Mouse (Mus musculus) central nervous system, embryonic 11.5 days (tissue): ENCODE measurements around the gene Acnat1. TPM values are rescaled to one million over a fixed set of nuclear protein-coding genes. Genes with fewer than 3 reads are reported as not detected.

Source experiments
- polyA plus RNA-seq: library from polyadenylated mRNA; depleted of rRNA; stranded (reverse); fragments of >200 nt; gene quantifications from 2 replicates; pipeline ENCODE4 v1.2.3, GENCODE M21; 2012; rRNA removed

Gene Acnat1
- 0.07 TPM in 1 of 2 replicates, not detected in the other for polyA plus RNA-seq

GRCm38 (mm10) chr4:49473435-49474100 lies at the start of gene Acnat1:
TSS of gene Acnat1 (minus strand) at chr4:49473912.

GRCm38 (mm10) chr4:49520572-49521340 lies 47.0 kb upstream of the Acnat1 start, which contains the start of the genes Mrpl50 and Zfp189:
TSS of gene Mrpl50 (minus strand) at chr4:49521093.
TSS of gene Zfp189 (plus strand) at chr4:49521176.

DNA sequence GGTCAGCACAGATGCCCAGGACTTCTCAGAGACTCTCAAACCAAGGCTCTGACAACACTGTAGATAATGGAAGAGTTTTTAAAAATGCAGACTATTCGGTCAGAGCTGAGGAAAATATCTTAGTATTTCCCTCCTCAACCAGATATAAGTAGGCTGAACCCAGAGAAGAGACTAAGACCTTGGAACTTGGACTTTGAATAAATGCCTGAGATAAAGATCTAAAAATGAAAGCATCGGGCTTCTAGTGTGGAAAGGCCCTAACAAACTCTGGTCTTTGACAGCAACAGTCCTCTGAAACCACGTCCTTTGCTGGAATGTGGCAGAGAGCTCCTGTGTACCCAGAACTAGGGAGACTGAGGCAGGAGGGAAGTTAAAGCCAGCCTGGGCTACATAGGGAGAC lies 32.7 kb upstream of the Acnat1 start, which contains the start of gene Baat:
TSS of gene Baat (minus strand) at position 172 of the 400 bp plus-strand sequence.

GRCm38 (mm10) chr4:49407957-49408356 lies 65.8 kb downstream of the Acnat1 start, which contains the start of gene Acnat2:
TSS of gene Acnat2 (minus strand) at chr4:49408151.

Other genes starting within 250 kb of the Acnat1 start
- not detected in 2 replicates for gene Acnat2, start 65.8 kb downstream of the Acnat1 start, polyA plus RNA-seq
- gene Baat, start 32.6 kb upstream of the Acnat1 start, polyA plus RNA-seq, result 0.53 and 0.77 TPM in 2 replicates
- 36.0 and 46.3 TPM in 2 replicates for gene Mrpl50, start 47.2 kb upstream of the Acnat1 start, polyA plus RNA-seq
- gene Zfp189, start 47.3 kb upstream of the Acnat1 start, polyA plus RNA-seq, result 7.0 and 8.6 TPM in 2 replicates
- 0.84 and 1.3 TPM in 2 replicates for gene Aldob, start 75.6 kb upstream of the Acnat1 start, polyA plus RNA-seq
- gene Tmem246, start 124.0 kb upstream of the Acnat1 start, polyA plus RNA-seq, result 9.5 and 13.5 TPM in 2 replicates
- 69.4 and 103 TPM in 2 replicates for gene Rnf20, start 158.1 kb upstream of the Acnat1 start, polyA plus RNA-seq
- 0.02 and 0.04 TPM in 2 replicates for gene Ppp3r2, start 208.1 kb upstream of the Acnat1 start, polyA plus RNA-seq